Mouse (Mus musculus) activated CD4-positive, CD25-positive, alpha-beta regulatory T cell, adult 4 months (primary cell): ENCODE data around the gene Olfr766-ps1. TPM values are rescaled to one million over a fixed set of nuclear protein-coding genes. Genes with fewer than 3 reads are reported as not detected.
"Not testable (repeated sequence)": the region's sequence is repeated elsewhere in the genome, so short reads cannot be mapped to it uniquely, and the experiment has no call there.

Experiments
- ATAC-seq: one replicate; pipeline ENCODE4 v1.8.0; 2017
- polyA plus RNA-seq, 2 experiments: library from polyadenylated mRNA; unstranded; fragments of 100-300 nt; shearing (Covaris generic); gene quantifications; one replicate each; pipeline ENCODE4 v1.2.1; 2017

Olfr766-ps1 gene
- polyA plus RNA-seq = not detected

DNA sequence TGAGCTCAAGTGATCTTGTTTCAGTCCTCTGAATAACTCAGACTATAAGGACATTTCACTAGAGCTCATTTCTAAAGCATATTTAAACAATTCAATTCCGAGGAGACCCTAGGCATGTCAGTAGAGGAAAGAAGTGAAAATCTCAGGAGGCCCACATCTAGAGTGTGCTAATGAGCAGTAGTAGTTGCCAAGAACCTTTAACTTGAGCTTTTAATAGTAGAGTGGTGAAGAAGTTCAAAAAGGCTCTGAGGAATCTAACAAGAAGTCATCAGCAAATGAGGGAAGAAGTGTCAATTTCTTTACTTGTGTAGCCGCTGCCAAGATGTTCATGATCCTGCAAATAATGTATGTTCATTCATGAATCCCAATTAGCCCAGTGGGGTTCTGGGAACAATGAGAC, at the start of gene Olfr766-ps1:
Gene Olfr766-ps1 (minus strand): TSS at position 101 of the 400 bp plus-strand sequence.
- ATAC-seq = no peak

DNA sequence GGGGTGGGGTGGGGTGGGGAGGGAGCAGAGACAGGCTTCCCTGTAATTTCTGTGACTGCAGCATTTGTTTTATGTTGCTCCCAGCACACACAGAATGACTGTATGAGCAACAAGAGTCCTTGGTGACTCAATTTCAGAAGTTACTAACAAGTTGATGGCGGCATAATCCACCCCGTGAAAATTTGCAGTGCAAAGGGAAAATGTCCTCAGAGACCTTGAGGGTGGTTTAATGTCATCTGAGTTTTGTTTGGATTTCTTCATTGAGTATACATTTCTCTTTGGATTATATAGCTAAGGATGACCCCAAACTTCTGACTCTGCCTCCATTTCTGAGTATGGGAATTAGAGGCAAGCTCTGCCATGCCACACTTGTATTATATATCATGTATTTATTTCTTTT, 49.0 kb upstream of the Olfr766-ps1 start, which contains the start of gene Olfr769:
Gene Olfr769 (minus strand): TSS at position 101 of the 400 bp plus-strand sequence.
- no peak for ATAC-seq

DNA sequence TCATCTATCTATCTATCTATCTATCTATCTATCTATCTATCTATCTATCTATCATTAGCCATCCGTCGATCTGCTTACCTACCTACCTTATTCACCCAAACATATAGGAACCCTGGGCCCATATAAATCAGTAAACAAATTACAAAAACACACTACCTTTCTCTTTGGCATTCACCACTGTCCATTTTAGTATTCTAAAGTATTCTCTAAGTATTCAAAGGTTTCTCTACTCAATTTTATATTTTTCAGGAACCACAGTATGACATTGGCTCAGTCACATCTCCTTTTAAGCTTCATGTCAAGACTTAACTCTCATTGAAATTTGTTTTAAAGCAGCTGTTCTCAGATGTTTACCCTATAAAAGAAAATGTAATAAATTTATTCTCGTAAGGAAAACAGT, 46.4 kb upstream of the Olfr766-ps1 start:
- no peak for ATAC-seq

DNA sequence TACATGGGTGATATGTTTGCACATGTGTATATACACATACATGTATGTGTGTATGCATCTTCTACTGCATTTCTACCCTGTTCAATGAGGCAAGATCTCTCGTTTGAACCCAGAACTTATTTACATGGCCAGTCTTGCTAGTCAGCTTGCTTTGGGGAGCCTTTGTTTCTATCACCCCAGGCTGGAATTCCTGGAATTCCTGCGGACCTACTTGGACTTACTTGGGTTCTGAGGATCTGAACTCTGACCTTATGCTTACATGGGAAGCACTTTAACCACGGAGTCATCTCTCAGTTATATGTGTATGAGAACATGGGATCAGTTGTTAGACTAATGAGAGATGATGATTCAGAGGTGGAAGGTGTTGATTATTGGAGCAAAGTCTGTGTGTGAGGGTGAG, 32.5 kb upstream of the Olfr766-ps1 start:
- no peak for ATAC-seq

DNA sequence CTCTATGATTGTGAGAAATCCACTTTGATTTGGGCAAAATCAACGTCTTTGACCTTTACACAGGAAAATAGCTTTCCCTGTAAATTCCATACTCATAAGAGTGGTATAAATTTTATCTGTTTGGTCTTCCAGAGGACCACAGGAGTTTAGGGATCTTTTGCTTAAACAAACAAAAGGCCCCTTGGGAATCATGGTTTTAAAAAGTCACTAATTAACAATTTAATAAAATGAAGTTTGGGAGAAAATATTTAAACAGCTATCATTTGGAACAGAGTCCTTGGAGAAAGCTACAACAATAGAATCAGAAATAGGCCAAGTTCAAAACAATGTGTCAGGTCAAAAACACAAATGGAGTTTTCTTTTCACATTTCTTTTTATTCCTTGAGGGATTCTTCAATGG, 30.5 kb upstream of the Olfr766-ps1 start, which contains the start of gene Olfr768:
Gene Olfr768 (minus strand): TSS at position 101 of the 400 bp plus-strand sequence.
- no peak for ATAC-seq

DNA sequence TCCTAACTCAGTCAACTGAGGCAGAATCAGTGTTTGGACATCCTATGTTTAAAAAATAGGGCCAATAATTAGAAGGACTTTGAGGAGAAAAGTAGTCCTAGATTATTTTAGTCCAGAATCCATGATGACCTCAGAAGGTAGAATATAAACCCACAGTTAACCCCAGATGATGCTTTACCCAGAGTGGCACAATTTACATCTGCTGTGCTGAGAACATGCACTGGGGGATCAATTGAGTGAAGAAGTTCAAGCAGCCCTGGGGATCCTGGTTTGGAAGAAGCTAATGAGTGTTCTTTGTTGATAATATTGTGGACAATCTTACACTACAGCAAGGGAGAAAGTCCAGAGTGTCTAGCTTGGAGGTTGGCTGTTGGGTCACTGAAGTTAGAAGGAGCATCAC, 14.0 kb upstream of the Olfr766-ps1 start, which contains the start of gene Olfr767:
Gene Olfr767 (minus strand): TSS at position 101 of the 400 bp plus-strand sequence.
- not testable (repeated sequence) for ATAC-seq

DNA sequence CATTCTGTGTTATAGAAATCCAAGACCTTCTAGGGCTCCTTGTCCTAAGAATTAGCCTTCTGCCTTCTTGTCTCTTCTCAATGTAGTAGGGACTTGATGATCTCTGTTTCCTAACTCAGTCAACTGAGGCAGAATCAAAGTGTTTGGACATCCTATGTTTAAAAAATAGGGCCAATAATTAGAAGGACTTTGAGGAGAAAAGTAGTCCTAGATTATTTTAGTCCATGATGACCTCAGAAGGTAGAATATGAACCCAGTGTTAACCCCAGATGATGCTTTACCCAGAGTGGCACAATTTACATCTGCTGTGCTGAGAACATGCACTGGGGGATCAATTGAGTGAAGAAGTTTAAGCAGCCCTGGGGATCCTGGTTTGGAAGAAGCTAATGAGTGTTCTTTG, 18.9 kb downstream of the Olfr766-ps1 start, which contains the start of gene Olfr765:
Gene Olfr765 (minus strand): TSS at position 101 of the 400 bp plus-strand sequence.
- ATAC-seq = not testable (repeated sequence)

DNA sequence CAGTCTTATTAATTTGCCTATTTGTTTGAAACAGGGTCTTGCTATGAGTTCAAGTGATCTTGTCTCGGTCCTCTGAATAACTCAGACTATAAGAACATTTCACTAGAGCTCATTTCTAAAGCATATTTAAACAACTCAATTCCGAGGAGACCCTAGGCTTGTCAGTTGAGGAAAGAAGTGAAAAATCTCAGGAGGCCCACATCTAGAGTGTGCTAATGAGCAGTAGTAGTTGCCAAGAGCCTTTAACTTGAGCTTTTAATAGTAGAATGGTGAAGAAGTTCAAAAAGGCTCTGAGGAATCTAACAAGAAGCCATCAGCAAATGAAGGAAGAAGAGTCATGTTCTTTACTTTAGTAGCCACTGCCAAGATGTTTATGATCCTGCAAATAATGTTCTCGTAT, 29.0 kb downstream of the Olfr766-ps1 start, which contains the start of gene Olfr764-ps1:
Gene Olfr764-ps1 (minus strand): TSS at position 101 of the 400 bp plus-strand sequence.
- no peak for ATAC-seq

DNA sequence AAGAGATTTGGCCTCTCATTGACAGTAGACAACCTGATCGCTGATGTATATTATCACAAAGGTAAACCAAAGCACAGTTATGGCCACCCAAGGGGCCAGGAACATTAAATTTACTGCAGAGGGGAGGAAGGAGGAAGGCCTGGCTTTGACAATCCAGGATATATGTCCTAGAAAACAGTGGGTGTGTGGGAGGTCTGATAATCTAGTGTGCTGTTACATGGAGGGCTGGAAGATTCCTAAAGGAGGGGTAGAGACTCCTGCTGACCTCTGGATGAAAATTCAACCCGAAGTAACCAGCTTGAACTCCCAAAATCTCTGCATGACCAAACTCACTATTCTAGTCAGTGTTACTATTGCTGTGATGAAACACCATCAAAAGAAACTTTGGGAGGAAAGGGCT, 40.4 kb downstream of the Olfr766-ps1 start:
- ATAC-seq = no peak

DNA sequence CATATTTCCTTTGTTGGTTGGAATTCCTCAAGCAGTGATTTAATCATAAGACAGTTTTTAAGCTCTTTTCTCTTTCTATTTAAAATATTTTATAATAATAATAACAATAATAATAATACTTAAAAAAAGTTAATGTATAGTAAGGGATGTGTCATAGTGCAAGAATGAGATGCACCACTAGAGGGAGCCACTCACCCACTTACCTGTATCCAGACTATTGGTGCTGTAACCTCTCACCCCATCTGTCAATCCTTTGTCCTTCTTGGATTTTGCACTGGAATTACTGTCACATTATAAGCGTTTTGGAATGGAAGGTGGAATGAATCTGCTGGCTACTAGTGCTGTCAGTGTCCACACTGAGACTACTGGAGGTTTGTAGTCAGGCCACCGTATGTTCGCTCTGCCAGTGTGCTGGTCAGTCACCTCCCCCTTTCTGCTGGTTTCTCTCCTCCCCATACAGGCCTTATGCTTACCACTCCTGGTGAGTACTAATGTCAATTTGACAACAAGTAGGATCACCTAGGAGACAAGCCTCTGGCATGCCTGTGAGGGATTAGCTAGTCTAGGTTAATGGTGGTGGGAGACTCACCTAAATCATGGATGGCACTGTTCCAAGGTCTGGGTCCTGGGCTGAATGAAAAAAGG, 42.6 kb downstream of the Olfr766-ps1 start:
- ATAC-seq = no peak

DNA sequence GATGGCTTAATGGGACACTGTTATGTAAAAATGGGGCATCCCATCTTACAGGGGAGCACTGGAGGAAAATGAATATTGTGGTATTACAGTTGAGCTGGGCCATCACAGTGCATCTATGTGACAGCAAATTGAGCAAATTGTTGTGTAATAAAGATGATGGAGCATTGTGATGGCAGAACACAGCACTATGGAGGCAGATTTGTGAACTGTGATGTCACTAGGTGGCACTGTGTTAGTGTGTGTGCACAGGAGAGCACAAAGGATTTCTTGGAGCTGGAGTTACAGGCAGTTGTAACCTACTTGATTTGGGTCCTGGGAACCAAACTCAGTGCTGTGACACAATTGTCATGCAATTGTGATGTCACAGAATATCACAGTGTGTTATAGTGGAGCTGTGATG, 45.5 kb downstream of the Olfr766-ps1 start:
- ATAC-seq = no peak

DNA sequence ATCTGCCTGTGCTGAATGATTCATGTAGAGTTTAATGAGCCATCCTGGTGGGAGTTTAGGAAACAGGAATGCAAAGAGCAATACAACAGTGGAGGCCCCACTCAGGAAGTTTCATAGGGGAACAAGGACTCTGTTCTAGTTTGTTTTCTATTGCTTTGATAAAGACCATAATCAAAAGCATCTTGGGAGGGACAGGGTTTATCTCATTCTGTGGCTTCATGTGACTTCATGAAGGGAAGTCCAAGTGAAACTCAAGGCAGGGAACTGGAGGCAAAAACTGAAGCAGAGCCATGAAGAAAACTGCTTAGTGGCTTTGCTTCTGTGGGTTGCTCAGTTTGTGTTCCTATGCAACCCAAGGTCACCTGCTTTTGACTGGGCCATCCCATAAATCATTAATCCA, 54.3 kb downstream of the Olfr766-ps1 start:
- no peak for ATAC-seq

Other genes with a start within 250 kb of the Olfr766-ps1 start
- gene Ormdl2, start 247.3 kb downstream of the Olfr766-ps1 start, polyA plus RNA-seq = 10 to 100 TPM; 75.6 to 87.1 TPM
- 1 to 10 TPM; 5.0 to 5.6 TPM for gene Gdf11, start 177.3 kb downstream of the Olfr766-ps1 start, polyA plus RNA-seq
- under 1 TPM; 0.69 to 0.92 TPM for gene Cd63, start 168.0 kb downstream of the Olfr766-ps1 start, polyA plus RNA-seq
- gene Rdh5, start 146.1 kb downstream of the Olfr766-ps1 start, polyA plus RNA-seq = 1 to 10 TPM; 5.7 to 8.9 TPM
- 100 to 1,000 TPM; 218 to 252 TPM for gene Bloc1s1, start 144.9 kb downstream of the Olfr766-ps1 start, polyA plus RNA-seq
- gene Itga7, start 135.2 kb downstream of the Olfr766-ps1 start, polyA plus RNA-seq = 1 to 10 TPM; 2.9 to 6.1 TPM
- gene Mettl7b, start 108.0 kb downstream of the Olfr766-ps1 start, polyA plus RNA-seq = not detected
- gene Olfr9, start 79.5 kb downstream of the Olfr766-ps1 start, polyA plus RNA-seq = not detected
- gene Olfr763, start 58.2 kb downstream of the Olfr766-ps1 start, polyA plus RNA-seq = not detected
- not detected for gene Olfr764-ps1, start 29.1 kb downstream of the Olfr766-ps1 start, polyA plus RNA-seq
- not detected for gene Olfr765, start 19.0 kb downstream of the Olfr766-ps1 start, polyA plus RNA-seq
- gene Olfr767, start 13.9 kb upstream of the Olfr766-ps1 start, polyA plus RNA-seq = under 1 TPM in 1 of 2 experiments, not detected in 1; 0.09 TPM
- not detected for gene Olfr768, start 30.4 kb upstream of the Olfr766-ps1 start, polyA plus RNA-seq
- gene Olfr769, start 48.9 kb upstream of the Olfr766-ps1 start, polyA plus RNA-seq = under 1 TPM in 1 of 2 experiments, not detected in 1; 0.21 TPM
- gene Olfr770, start 70.0 kb upstream of the Olfr766-ps1 start, polyA plus RNA-seq = not detected
- not detected for gene Olfr771, start 95.8 kb upstream of the Olfr766-ps1 start, polyA plus RNA-seq
- not detected for gene Olfr772, start 108.9 kb upstream of the Olfr766-ps1 start, polyA plus RNA-seq
- not detected for gene Olfr773, start 118.4 kb upstream of the Olfr766-ps1 start, polyA plus RNA-seq
- gene Olfr774, start 167.2 kb upstream of the Olfr766-ps1 start, polyA plus RNA-seq = not detected
- gene Olfr775, start 179.4 kb upstream of the Olfr766-ps1 start, polyA plus RNA-seq = not detected
- not detected for gene Olfr776, start 190.2 kb upstream of the Olfr766-ps1 start, polyA plus RNA-seq
- not detected for gene Olfr777, start 202.5 kb upstream of the Olfr766-ps1 start, polyA plus RNA-seq
- gene Olfr780, start 249.1 kb upstream of the Olfr766-ps1 start, polyA plus RNA-seq = under 1 TPM in 1 of 2 experiments, not detected in 1; 0.33 TPM